Mouse (Mus musculus) olfactory bulb, adult 2 months (tissue): ENCODE measurements around the gene Olfr1418.

Source experiments
- CTCF ChIP-seq: fragments of 200-500 bp; IDR thresholded peaks from 2 replicates; pipeline ENCODE4 v1.5.1; 2012; ENCODE audit warnings: low read depth, mild to moderate bottlenecking, low read length, moderate library complexity; ENCODE audit not compliant: insufficient read depth
- POLR2A ChIP-seq: fragments of 200-500 bp; IDR thresholded peaks from 2 replicates; pipeline ENCODE4 v1.6.1; 2012; ENCODE audit warnings: mild to moderate bottlenecking, low read depth, low read length, moderate library complexity; ENCODE audit not compliant: insufficient read depth

DNA sequence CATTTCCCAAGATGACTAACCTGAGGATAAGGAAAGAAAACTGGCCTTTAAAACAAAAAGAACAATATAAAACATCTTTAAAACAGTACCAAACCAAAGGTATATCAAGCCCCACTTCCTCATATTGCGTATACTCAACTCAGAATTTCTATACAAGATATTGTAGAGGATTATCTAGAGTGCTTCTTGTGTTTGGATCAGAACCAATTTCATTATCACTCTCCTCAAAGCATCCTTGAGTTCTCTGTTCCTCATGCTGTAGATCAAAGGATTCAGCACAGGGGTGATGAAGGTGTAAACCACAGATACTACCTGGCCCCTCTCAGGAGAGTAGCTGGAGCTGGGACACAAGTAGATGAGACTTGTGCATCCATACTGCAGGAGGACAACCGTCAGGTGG, 6.0 kb downstream of the Olfr1418 start:
- TF ChIP-seq CTCF (no peak), POLR2A (no peak)
